Mouse (Mus musculus): ENCODE data around the gene Reln. TPM values are rescaled to one million over a fixed set of nuclear protein-coding genes. Genes with fewer than 3 reads are reported as not detected.

Gene Reln
- polyA plus RNA-seq (2015; fragmentation: Nextera tagmentation; extraction: Ambion mirVana): 5.4 and 8.6 TPM in 2 replicates

GRCm38 (mm10) chr5:22344556-22344975, at the start of gene Reln:
Gene Reln (minus strand): TSS chr5:22344702.

GRCm38 (mm10) chr5:21865346-21866107, 479.0 kb downstream of the Reln start, which contains the start of gene Slc26a5:
Gene Slc26a5 (minus strand): TSS chr5:21865604.

Other genes with a start within 250 kb of the Reln start
- gene Orc5, start 205.7 kb upstream of the Reln start, polyA plus RNA-seq (2015; fragmentation: Nextera tagmentation; extraction: Ambion mirVana): 30.3 and 41.9 TPM in 2 replicates